Mouse (Mus musculus): ENCODE measurements around the gene Bicc1.

Bicc1 gene

GRCm38 (mm10) chr10:70941623-70942022, 217.9 kb downstream of the Bicc1 start:
- DNase-seq (ENCODE audit: low spot score) = no peak

GRCm38 (mm10) chr10:70939751-70940150, 219.7 kb downstream of the Bicc1 start:
- DNase-seq (ENCODE audit: low spot score) = no peak

GRCm38 (mm10) chr10:70937450-70937849, 222.1 kb downstream of the Bicc1 start:
- no peak for DNase-seq (ENCODE audit: low spot score)

- DNase-seq (ENCODE audit: low spot score) = no peak
These were observed 223.5 kb downstream of the Bicc1 start for GRCm38 (mm10) chr10:70936008-70936407.

- DNase-seq (ENCODE audit: low spot score) = no peak
These were observed 233.4 kb downstream of the Bicc1 start for GRCm38 (mm10) chr10:70926126-70926525.

GRCm38 (mm10) chr10:70924348-70924747, 235.2 kb downstream of the Bicc1 start:
- DNase-seq (ENCODE audit: low spot score) = no peak

GRCm38 (mm10) chr10:70923936-70924335, 235.6 kb downstream of the Bicc1 start:
- DNase-seq (ENCODE audit: low spot score) = no peak

GRCm38 (mm10) chr10:70921481-70921880, 238.0 kb downstream of the Bicc1 start:
- DNase-seq (ENCODE audit: low spot score) = no peak

GRCm38 (mm10) chr10:70919851-70920250, 239.6 kb downstream of the Bicc1 start:
- no peak for DNase-seq (ENCODE audit: low spot score)

- DNase-seq (ENCODE audit: low spot score) = no peak
These were observed 240.4 kb downstream of the Bicc1 start for GRCm38 (mm10) chr10:70919031-70919663.

GRCm38 (mm10) chr10:70916697-70917096, 242.8 kb downstream of the Bicc1 start:
- no peak for DNase-seq (ENCODE audit: low spot score)

- DNase-seq (ENCODE audit: low spot score) = no peak
These were observed 244.4 kb downstream of the Bicc1 start for GRCm38 (mm10) chr10:70915096-70915495.

GRCm38 (mm10) chr10:70903936-70904335, 255.6 kb downstream of the Bicc1 start:
- DNase-seq (ENCODE audit: low spot score) = no peak

- DNase-seq (ENCODE audit: low spot score) = no peak
These were observed 256.6 kb downstream of the Bicc1 start for GRCm38 (mm10) chr10:70902751-70903485.

- DNase-seq (ENCODE audit: low spot score) = no peak
These were observed 258.2 kb downstream of the Bicc1 start for GRCm38 (mm10) chr10:70901193-70901875.

- DNase-seq (ENCODE audit: low spot score) = no peak
These were observed 263.6 kb downstream of the Bicc1 start for GRCm38 (mm10) chr10:70895891-70896290.

- no peak for DNase-seq (ENCODE audit: low spot score)
These were observed 281.5 kb downstream of the Bicc1 start for GRCm38 (mm10) chr10:70878046-70878445.

- no peak for DNase-seq (ENCODE audit: low spot score)
These were observed 281.9 kb downstream of the Bicc1 start for GRCm38 (mm10) chr10:70877631-70878030.

GRCm38 (mm10) chr10:70876522-70876921, 283.0 kb downstream of the Bicc1 start:
- no peak for DNase-seq (ENCODE audit: low spot score)

- DNase-seq (ENCODE audit: low spot score) = no peak
These were observed 283.4 kb downstream of the Bicc1 start for GRCm38 (mm10) chr10:70876119-70876518.

GRCm38 (mm10) chr10:70874994-70875538, 284.4 kb downstream of the Bicc1 start:
- no peak for DNase-seq (ENCODE audit: low spot score)

Data from yolk sac, embryonic 10.5 days (tissue).